Mouse (Mus musculus) bone marrow macrophage, adult 2 months (primary cell): ENCODE measurements around the gene Dkkl1.

ENCODE experiments used
- CTCF ChIP-seq: IDR thresholded peaks from 2 replicates; pipeline ENCODE4 v1.5.1; 2012; ENCODE audit warnings: low read depth, mild to moderate bottlenecking, low read length, moderate library complexity
- POLR2A ChIP-seq: IDR thresholded peaks from 2 replicates; pipeline ENCODE4 v1.6.1; 2012; ENCODE audit warnings: mild to moderate bottlenecking, low read depth, low read length, borderline replicate concordance

- TF ChIP-seq CTCF (no peak), POLR2A (no peak)
These were observed 28.3 kb downstream of the Dkkl1 start for GRCm38 (mm10) chr7:45183672-45184071.
